In genomic region chr10:62488266-62488665, GRCm38 (mm10) we compare ENCODE assay signal across 10 mouse cellular contexts. TPM values are rescaled to one million over a fixed set of nuclear protein-coding genes. Genes with fewer than 3 reads are reported as not detected.
DNase-seq lines count a peak whose midpoint lies in the region; ATAC-seq and TF ChIP-seq lines count a peak whose summit lies in the region.
"Had no signal": no experiment of that assay in that cellular context is flagged by ENCODE, and none has a peak within 500 bp of the region (broad histone marks: within the 10 kb centered on the region; RNA-seq: fewer than 3 reads in every experiment).

No protein-coding gene starts in this region.

- H3K9me3 ChIP-seq in kidney, embryonic 14.5 days (ENCODE audit: control insufficient read depth, low read length), result no peaks in the 10 kb centered on the region
- no peaks in the 10 kb centered on the region for H3K9me3 ChIP-seq in intestine, embryonic 16.5 days (ENCODE audit: control insufficient read depth, low read length)
- H3K9me3 ChIP-seq: embryonic facial prominence, embryonic 15.5 days; limb, embryonic 15.5 days had no signal

- no peak overlapping the region for H3K4me3 ChIP-seq in kidney, adult 2 months (ENCODE audit: insufficient read depth, low read depth, low read length)
- H3K4me3 ChIP-seq in kidney, embryonic 14.5 days (ENCODE audit: low read length), result no peak overlapping the region
- no peak overlapping the region for H3K4me3 ChIP-seq in C2C12 (ENCODE audit: insufficient read depth, poor library complexity, severe bottlenecking)
- no peak overlapping the region for H3K4me3 ChIP-seq in intestine, embryonic 16.5 days (ENCODE audit: low read length)
- H3K4me3 ChIP-seq: embryonic facial prominence, embryonic 15.5 days had no signal

- no peaks in the 10 kb centered on the region for H3K27me3 ChIP-seq in kidney, adult 2 months (replicated peaks; ENCODE audit: control insufficient read depth, insufficient read depth, low read length)
- H3K27me3 ChIP-seq in kidney, embryonic 14.5 days (ENCODE audit: control insufficient read depth, insufficient read depth, low read length), result no peaks in the 10 kb centered on the region
- no peaks in the 10 kb centered on the region for H3K27me3 ChIP-seq in C2C12 (ENCODE audit: control insufficient read depth, insufficient read depth, insufficient read length)
- H3K27me3 ChIP-seq in intestine, embryonic 16.5 days (replicated peaks; ENCODE audit: control insufficient read depth, insufficient read depth, low read length), result no peaks in the 10 kb centered on the region
- H3K27me3 ChIP-seq: embryonic facial prominence, embryonic 15.5 days; limb, embryonic 15.5 days had no signal

- H3ac ChIP-seq in C2C12 (ENCODE audit: control insufficient read depth, insufficient read length, low read depth), result no peak overlapping the region

- TF ChIP-seq POLR2A in kidney, adult 2 months (IDR thresholded peaks at IDR 0.05; ENCODE audit: low read depth, low read length), result no peak

- ATAC-seq in kidney, embryonic 14.5 days (ENCODE audit: low FRiP score, low TSS enrichment), result no peak
- no peak for ATAC-seq in intestine, embryonic 16.5 days

- no peaks in the 10 kb centered on the region for H3K36me3 ChIP-seq in kidney, adult 2 months (ENCODE audit: control insufficient read depth, insufficient read depth, low read length)
- H3K36me3 ChIP-seq in kidney, embryonic 14.5 days (ENCODE audit: control insufficient read depth, insufficient read depth, low read length), result no peaks in the 10 kb centered on the region
- peaks cover 5% of the 10 kb centered on the region for H3K36me3 ChIP-seq in C2C12 (ENCODE audit: control insufficient read depth, insufficient read depth)
- no peaks in the 10 kb centered on the region for H3K36me3 ChIP-seq in intestine, embryonic 16.5 days (ENCODE audit: control insufficient read depth, insufficient read depth, low read length)
- H3K36me3 ChIP-seq: embryonic facial prominence, embryonic 15.5 days; limb, embryonic 15.5 days had no signal

- peaks cover 33% of the 10 kb centered on the region for H3K79me2 ChIP-seq in C2C12 (ENCODE audit: control insufficient read depth, insufficient read depth)

- DNase-seq in kidney, adult 2 months, result peak; percentile 72
- peak; percentile 75 for DNase-seq in adipocyte (ENCODE audit: low spot score)
- peak; percentile 47 for DNase-seq in embryo, embryonic 9.5 days (ENCODE audit: extremely low spot score)
- peak; percentile 37 to 61 for DNase-seq in layer of hippocampus, postnatal 10 days (ENCODE audit: low spot score in 2 of 2)
- DNase-seq in right cerebral cortex, postnatal 10 days (ENCODE audit: low spot score in 2 of 2), result peak; percentile 51 to 53

- no peak overlapping the region for H3K27ac ChIP-seq in kidney, adult 2 months (ENCODE audit: insufficient read depth, low read depth, low read length)
- no peak overlapping the region for H3K27ac ChIP-seq in kidney, embryonic 14.5 days (ENCODE audit: low read depth, low read length)
- H3K27ac ChIP-seq in intestine, embryonic 16.5 days (ENCODE audit: low read length), result no peak overlapping the region
- H3K27ac ChIP-seq: embryonic facial prominence, embryonic 15.5 days; limb, embryonic 15.5 days had no signal

- H3K79me3 ChIP-seq in C2C12 (ENCODE audit: low read depth), result peaks cover 27% of the 10 kb centered on the region

- H3K4me1 ChIP-seq in kidney, adult 2 months (ENCODE audit: control insufficient read depth, insufficient read depth, low read length), result peaks cover 8% of the 10 kb centered on the region; the same call in 1 of the 2 replicates
- peaks cover 3% of the 10 kb centered on the region; the same call in 1 of the 2 replicates for H3K4me1 ChIP-seq in kidney, embryonic 14.5 days (ENCODE audit: control insufficient read depth, insufficient read depth, low read length)
- peaks cover 8% of the 10 kb centered on the region for H3K4me1 ChIP-seq in intestine, embryonic 16.5 days (ENCODE audit: control insufficient read depth, insufficient read depth, low read length)

- H3K4me2 ChIP-seq in kidney, embryonic 14.5 days (replicated peaks; ENCODE audit: low read depth, low read length), result no peak overlapping the region
- no peak overlapping the region for H3K4me2 ChIP-seq in intestine, embryonic 16.5 days (ENCODE audit: low read depth, low read length)
- H3K4me2 ChIP-seq: limb, embryonic 15.5 days had no signal

- TF ChIP-seq CTCF in kidney, adult 2 months (conservative IDR thresholded peaks at IDR 0.05; ENCODE audit: insufficient read depth, insufficient read length, low read depth, low read length), result peak; percentile 55
- peak; percentile 25 for TF ChIP-seq CTCF in C2C12 (IDR thresholded peaks at IDR 0.05; ENCODE audit: control insufficient read depth, insufficient read depth, insufficient read length)

- 12% methylated on average over 1 of the region's 1 CpGs for WGBS in kidney, adult 2 months
- WGBS in kidney, embryonic 14.5 days, result 6% methylated on average over 1 of the region's 1 CpGs
- 35% methylated on average over 1 of the region's 1 CpGs for WGBS in intestine, embryonic 16.5 days

- no peak overlapping the region for H3K9ac ChIP-seq in kidney, embryonic 14.5 days (ENCODE audit: low read depth, low read length)
- H3K9ac ChIP-seq in intestine, embryonic 16.5 days (ENCODE audit: low read depth, low read length), result no peak overlapping the region
- H3K9ac ChIP-seq: embryonic facial prominence, embryonic 15.5 days; limb, embryonic 15.5 days had no signal

TF ChIP-seq in C2C12, 6 proteins besides CTCF, POLR2A, EP300 and RAD21:
- TF ChIP-seq MAX (IDR thresholded peaks at IDR 0.05), result no peak
- TF ChIP-seq MYOD1 (IDR thresholded peaks at IDR 0.05; ENCODE audit: control insufficient read depth, insufficient read length, low read depth), result no peak
- TF ChIP-seq MYOG (IDR thresholded peaks at IDR 0.05; ENCODE audit: control insufficient read depth, extremely low read depth, insufficient read length), result no peak

RNA-seq across cellular contexts. Expression of gene Vps26a, which starts 1.7 kb away (rescaled TPM):
- 16.7 and 24.5 TPM in 2 replicates for polyA plus RNA-seq in kidney, adult 2 months (2012; rRNA removed)
- 59.9 and 83.4 TPM in 2 replicates for polyA plus RNA-seq in kidney, embryonic 14.5 days (2014; fragmentation: Nextera tagmentation; extraction: Ambion mirVana)
- 22.7 TPM for polyA plus RNA-seq in C2C12 (2012; fragmentation: generic; extraction: Trizol)
- 10 to 100 TPM; 37.2 to 41.1 TPM for total RNA-seq in layer of hippocampus, postnatal 10 days (2021)
- polyA plus RNA-seq in intestine, embryonic 16.5 days (2015; fragmentation: Nextera tagmentation; extraction: Ambion mirVana), result 135 and 143 TPM in 2 replicates

RNA-seq across cellular contexts. Expression of gene Supv3l1, which starts 38.7 kb away (rescaled TPM):
- polyA plus RNA-seq in kidney, adult 2 months (2012; rRNA removed), result 22.9 and 25.4 TPM in 2 replicates
- 23.3 and 32.6 TPM in 2 replicates for polyA plus RNA-seq in kidney, embryonic 14.5 days (2014; fragmentation: Nextera tagmentation; extraction: Ambion mirVana)
- polyA plus RNA-seq in C2C12 (2012; fragmentation: generic; extraction: Trizol), result 28.7 TPM
- 10 to 100 TPM; 22.1 to 23.7 TPM for total RNA-seq in layer of hippocampus, postnatal 10 days (2021)
- 29.3 and 33.2 TPM in 2 replicates for polyA plus RNA-seq in intestine, embryonic 16.5 days (2015; fragmentation: Nextera tagmentation; extraction: Ambion mirVana)

RNA-seq across cellular contexts. Expression of gene 4930507D05Rik, which starts 39.0 kb away (rescaled TPM):
- polyA plus RNA-seq in kidney, adult 2 months (2012; rRNA removed), result 0.14 and 0.16 TPM in 2 replicates
- 0.79 and 0.83 TPM in 2 replicates for polyA plus RNA-seq in kidney, embryonic 14.5 days (2014; fragmentation: Nextera tagmentation; extraction: Ambion mirVana)
- 0.21 TPM for polyA plus RNA-seq in C2C12 (2012; fragmentation: generic; extraction: Trizol)
- total RNA-seq in layer of hippocampus, postnatal 10 days (2021), result 1 to 10 TPM; 1.7 to 2.1 TPM
- polyA plus RNA-seq in intestine, embryonic 16.5 days (2015; fragmentation: Nextera tagmentation; extraction: Ambion mirVana), result 0.17 and 0.45 TPM in 2 replicates

RNA-seq across cellular contexts. Expression of gene Srgn, which starts 39.0 kb away (rescaled TPM):
- 20.8 and 34.2 TPM in 2 replicates for polyA plus RNA-seq in kidney, adult 2 months (2012; rRNA removed)
- polyA plus RNA-seq in kidney, embryonic 14.5 days (2014; fragmentation: Nextera tagmentation; extraction: Ambion mirVana), result 5.7 and 9.2 TPM in 2 replicates
- polyA plus RNA-seq in C2C12 (2012; fragmentation: generic; extraction: Trizol), result not detected
- 10 to 100 TPM in 1 of 2 experiments, 1 to 10 TPM in 1; 9.3 to 10.3 TPM for total RNA-seq in layer of hippocampus, postnatal 10 days (2021)
- 15.1 and 15.5 TPM in 2 replicates for polyA plus RNA-seq in intestine, embryonic 16.5 days (2015; fragmentation: Nextera tagmentation; extraction: Ambion mirVana)
